Mouse (Mus musculus): ENCODE data around the gene Cacna2d1.

DNA sequence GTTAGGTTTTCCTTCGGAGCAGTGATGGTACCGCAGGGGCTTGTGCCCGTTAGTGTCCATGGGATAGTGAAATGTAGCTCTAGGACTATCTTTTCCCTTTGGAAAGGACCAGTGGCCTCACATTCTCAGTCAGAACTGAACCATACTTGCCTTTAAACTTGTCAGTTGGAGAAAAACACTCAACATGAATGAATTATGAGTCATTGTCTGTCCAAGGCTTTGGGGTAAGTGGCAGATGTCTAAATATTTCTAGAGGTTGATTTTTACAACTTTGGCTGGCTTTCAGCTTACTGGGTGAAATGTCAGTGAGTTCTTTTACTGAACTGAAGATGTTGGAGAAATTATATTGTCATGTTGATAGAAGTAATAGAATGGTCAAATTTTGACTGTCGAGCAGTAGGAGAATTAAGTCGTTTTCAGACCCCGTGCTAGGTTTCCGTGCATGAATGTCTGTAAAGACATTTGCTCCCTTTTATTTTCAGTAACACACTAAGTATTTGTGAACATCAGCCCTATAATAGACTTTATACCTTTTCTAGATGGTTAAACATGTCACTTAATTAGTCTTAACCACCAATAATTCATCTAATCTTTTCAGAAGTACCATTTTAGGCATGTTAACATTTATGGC is 50.9 kb downstream of the Cacna2d1 start:
- TF ChIP-seq CTCF (IDR thresholded peaks at IDR 0.05; ENCODE audit: control insufficient read depth, insufficient read depth, low read length): no peak
- no peak for TF ChIP-seq POLR2A (IDR thresholded peaks at IDR 0.05; ENCODE audit: borderline replicate concordance, control insufficient read depth, low read depth, low read length)
